Mouse (Mus musculus) small intestine, adult 2 months (tissue): ENCODE measurements around the gene Retreg1.

Source experiments
- CTCF ChIP-seq: fragments of 200-500 bp; IDR thresholded peaks from 2 replicates; pipeline ENCODE4 v1.5.1; 2012; ENCODE audit warnings: low read depth, mild to moderate bottlenecking, control low read depth, inconsistent platforms, low read length, moderate library complexity, mixed read lengths; ENCODE audit not compliant: insufficient replicate concordance, insufficient read length; ENCODE audit errors: extremely low read depth
- POLR2A ChIP-seq: fragments of 200-500 bp; IDR thresholded peaks from 2 replicates; pipeline ENCODE4 v1.6.1; 2012; ENCODE audit warnings: low read depth, mild to moderate bottlenecking, control low read depth, inconsistent platforms, low read length, moderate library complexity

GRCm38 (mm10) chr15:25896783-25897182 is 53.8 kb downstream of the Retreg1 start:
- no peak for TF ChIP-seq CTCF
- no peak for TF ChIP-seq POLR2A
